Mouse (Mus musculus) limb, embryonic 11.5 days (tissue): ENCODE measurements around the gene Mthfsd. TPM values are rescaled to one million over a fixed set of nuclear protein-coding genes. Genes with fewer than 3 reads are reported as not detected.
A peak's percentile ranks its signal among the peaks of the same experiment; 100 is the strongest.

Experiments
- ATAC-seq: fragments of 200-750 bp; cut with Nextera tagmentation; 2 replicates; pipeline ENCODE4 v1.8.0; 2017; ENCODE audit warnings: low read depth; ENCODE audit not compliant: insufficient number of reproducible peaks, low FRiP score, low TSS enrichment
- DNase-seq: peaks from one replicate; pipeline ENCODE4 v3.0.0-alpha.2; 2015; ENCODE audit warnings: low spot score
- H3K27ac ChIP-seq: fragments of 300-500 bp; sonication (generic); replicated peaks from 2 replicates; pipeline ENCODE4 v1.5.1; 2014; ENCODE audit warnings: low read depth, mild to moderate bottlenecking, low read length
- H3K27me3 ChIP-seq: fragments of 300-500 bp; sonication (generic); 2 replicates; pipeline ENCODE4 v1.6.1; 2014; ENCODE audit warnings: mild to moderate bottlenecking, low read length, mixed read lengths; ENCODE audit not compliant: control insufficient read depth, insufficient read depth
- H3K36me3 ChIP-seq: fragments of 300-500 bp; sonication (generic); 2 replicates; pipeline ENCODE4 v1.6.1; 2014; ENCODE audit warnings: mild to moderate bottlenecking, low read length, moderate library complexity, mixed read lengths; ENCODE audit not compliant: control insufficient read depth, insufficient read depth
- H3K4me1 ChIP-seq: fragments of 300-500 bp; sonication (generic); 2 replicates; pipeline ENCODE4 v1.6.1; 2014; ENCODE audit warnings: low read length, mixed read lengths; ENCODE audit not compliant: control insufficient read depth, insufficient read depth
- H3K4me2 ChIP-seq: fragments of 300-500 bp; sonication (generic); 2 replicates; pipeline ENCODE4 v1.6.1; 2014; ENCODE audit warnings: low read depth, mild to moderate bottlenecking, moderate library complexity; ENCODE audit not compliant: severe bottlenecking
- H3K4me3 ChIP-seq: fragments of 300-500 bp; sonication (generic); 2 replicates; pipeline ENCODE4 v1.5.1; 2014; ENCODE audit warnings: low read depth, low read length
- H3K9ac ChIP-seq: fragments of 300-500 bp; sonication (generic); 2 replicates; pipeline ENCODE4 v1.6.1; 2014; ENCODE audit warnings: mild to moderate bottlenecking, low read length
- H3K9me3 ChIP-seq: fragments of 300-500 bp; sonication (generic); 2 replicates; pipeline ENCODE4 v1.6.1; 2016; ENCODE audit warnings: low read length; ENCODE audit not compliant: control insufficient read depth
- WGBS: fragments of 180-500 bp; shearing (Covaris S2); extraction: QIAGEN DNeasy Blood & Tissue Kit; methylation state at CpG from one replicate; pipeline ENCODE4 v1.1.7; 2014; 5-methylcytosine and 5-hydroxymethylcytosine counted together
- polyA plus RNA-seq: library from polyadenylated mRNA; unstranded; fragments of >200 nt; fragmentation: Nextera tagmentation; extraction: Ambion mirVana; gene quantifications from 2 replicates; pipeline ENCODE4 v1.2.1, GENCODE M21; 2014

Mthfsd gene
- polyA plus RNA-seq, 1 experiment from 2014 or later, result 61.9 TPM

DNA sequence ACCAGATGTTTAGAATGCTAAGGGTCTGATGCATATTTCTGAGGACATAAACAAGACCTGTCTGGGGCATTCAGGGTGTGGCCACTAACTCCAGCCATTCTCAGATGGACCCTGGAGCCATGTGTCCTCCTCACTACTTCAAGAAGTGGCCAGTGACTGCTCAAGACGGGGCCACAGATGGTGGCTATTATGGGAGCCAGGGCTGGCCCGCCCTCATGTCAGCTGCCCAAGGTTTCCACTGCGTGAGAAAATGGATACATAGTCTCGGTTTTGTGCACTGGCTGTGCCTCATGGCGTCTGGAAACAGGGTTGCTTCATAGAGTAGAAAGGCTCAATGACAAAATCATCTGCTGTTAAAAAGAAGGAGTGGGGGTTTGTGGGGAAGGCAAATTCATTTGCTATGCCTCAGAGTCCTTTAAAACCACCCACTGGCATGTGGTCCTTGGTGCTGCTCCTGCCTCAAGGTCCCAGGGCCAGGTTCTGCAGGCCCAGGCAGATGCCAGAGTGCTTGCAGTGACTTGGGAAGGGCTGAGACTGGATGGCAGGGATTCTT, 24.8 kb upstream of the Mthfsd start:
- 61% methylated on average over 5 of the region's 5 CpGs for WGBS
- Histone ChIP-seq H3K27ac (no peak overlapping the region), H3K9ac (no peak overlapping the region), H3K9me3 (no peaks in the 10 kb centered on the region; the same call in 1 of the 2 replicates), H3K36me3 (no peaks in the 10 kb centered on the region), H3K4me3 (no peak overlapping the region), H3K4me2 (no peak overlapping the region), H3K4me1 (peaks cover 6% of the 10 kb centered on the region; the same call in 1 of the 2 replicates), H3K27me3 (peaks cover 33% of the 10 kb centered on the region)
- ATAC-seq (no peak), DNase-seq (no peak)

DNA sequence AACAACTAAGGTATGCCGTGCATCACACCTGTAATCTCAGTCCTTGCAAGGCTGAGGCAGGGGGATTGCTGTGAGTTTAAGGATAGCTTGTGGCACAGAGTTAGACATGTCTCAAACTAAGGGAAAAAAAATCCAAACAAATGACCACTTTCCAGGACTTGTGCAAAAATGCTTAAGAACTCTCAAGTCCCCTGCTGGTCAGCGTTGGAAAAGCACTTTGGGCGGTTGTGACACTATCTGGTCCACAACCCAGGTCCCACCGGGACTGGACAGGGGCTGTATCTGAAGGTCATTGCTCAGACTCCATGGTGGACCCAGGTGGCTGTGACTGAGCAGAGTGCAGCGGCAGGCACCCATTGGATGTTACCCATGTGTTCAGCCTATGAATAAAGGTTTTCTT, 22.3 kb upstream of the Mthfsd start:
- peak; percentile 73 for DNase-seq
- 41% methylated on average over 5 of the region's 5 CpGs for WGBS

DNA sequence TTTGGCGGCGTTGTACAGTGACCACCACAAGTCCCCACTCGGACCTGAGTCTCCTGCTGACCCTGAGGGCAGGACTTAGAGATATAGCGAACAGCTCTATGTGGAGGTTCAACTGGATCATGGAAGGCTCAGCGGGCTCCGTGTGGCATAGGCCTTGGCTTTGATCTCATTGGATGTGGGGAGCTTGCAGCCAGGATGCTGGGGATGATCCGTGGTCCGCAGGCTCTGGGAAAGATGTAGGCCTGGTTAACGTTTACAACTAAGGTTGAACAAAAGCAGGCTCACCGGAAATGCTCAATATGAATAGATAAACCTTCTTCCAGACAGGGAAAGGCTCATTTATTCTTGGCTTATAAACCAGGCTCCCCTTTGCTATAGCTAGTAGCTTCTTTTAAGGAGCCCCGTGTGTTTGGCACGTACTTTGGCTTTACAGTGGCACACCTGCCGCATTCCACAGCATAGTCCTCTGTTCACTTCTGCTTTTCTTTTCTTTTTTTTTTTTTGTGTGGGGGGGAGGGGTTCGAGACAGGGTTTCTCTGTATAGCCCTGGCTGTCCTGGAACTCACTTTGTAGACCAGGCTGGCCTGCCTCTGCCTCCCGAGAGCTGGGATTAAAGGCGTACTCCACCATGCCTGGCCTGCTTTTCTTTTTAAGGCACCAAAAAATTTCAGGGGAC, 21.2 kb upstream of the Mthfsd start:
- no peak overlapping the region for H3K4me3 ChIP-seq
- no peaks in the 10 kb centered on the region for H3K9me3 ChIP-seq
- no peak overlapping the region for H3K4me2 ChIP-seq
- no peak for ATAC-seq
- DNase-seq, result no peak
- no peak overlapping the region for H3K9ac ChIP-seq
- 15% methylated on average over 16 of the region's 16 CpGs for WGBS
- H3K27me3 ChIP-seq, result peaks cover 69% of the 10 kb centered on the region
- no peak overlapping the region for H3K27ac ChIP-seq
- no peaks in the 10 kb centered on the region for H3K36me3 ChIP-seq
- peaks cover 26% of the 10 kb centered on the region for H3K4me1 ChIP-seq

More for the DNA sequence above, 22.3 kb upstream of the Mthfsd start:
- Histone ChIP-seq H3K4me1 (peaks cover 14% of the 10 kb centered on the region; the same call in 1 of the 2 replicates), H3K27me3 (peaks cover 58% of the 10 kb centered on the region), H3K4me3 (no peak overlapping the region), H3K9me3 (no peaks in the 10 kb centered on the region), H3K9ac (no peak overlapping the region), H3K36me3 (no peaks in the 10 kb centered on the region), H3K4me2 (no peak overlapping the region), H3K27ac (no peak overlapping the region)
- no peak for ATAC-seq

DNA sequence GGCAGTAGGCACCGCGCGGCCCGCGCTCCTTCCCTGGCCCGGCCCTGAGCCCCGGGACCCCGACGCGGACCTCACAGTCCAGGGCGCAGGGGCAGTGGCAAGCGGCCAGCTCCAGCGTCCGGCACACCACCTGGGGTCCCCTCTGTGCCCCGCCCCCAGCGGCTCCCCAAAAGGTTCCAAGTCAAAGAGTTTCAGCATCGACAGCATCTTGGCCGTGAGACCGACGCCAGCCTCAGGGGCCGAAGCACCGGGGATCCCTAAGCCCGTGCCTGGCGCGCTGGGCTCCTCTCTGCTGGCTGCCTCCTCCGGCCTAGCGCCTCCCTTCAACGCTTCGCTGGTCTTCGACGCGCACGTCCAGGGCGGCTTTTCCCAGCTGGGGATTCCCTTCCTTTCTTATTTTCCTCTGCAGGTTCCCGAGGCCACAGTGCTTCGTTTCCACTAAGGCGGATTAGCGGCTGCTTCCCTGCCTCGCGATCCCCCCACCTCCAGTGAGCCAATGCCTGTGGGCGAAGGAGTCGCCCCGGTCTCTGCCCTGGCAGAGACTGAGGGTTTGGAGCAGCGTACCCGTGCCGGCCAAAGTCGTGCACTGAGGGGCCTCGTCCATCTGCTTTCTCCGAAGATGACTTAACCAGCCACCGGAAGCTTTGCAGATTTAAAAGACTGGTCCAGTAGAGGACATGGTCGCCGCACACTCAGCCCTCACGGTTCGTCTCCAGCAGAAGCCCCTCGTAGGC, 20.5 kb upstream of the Mthfsd start:
- no peaks in the 10 kb centered on the region for H3K9me3 ChIP-seq
- no peak overlapping the region for H3K9ac ChIP-seq
- peaks cover 26% of the 10 kb centered on the region for H3K4me1 ChIP-seq
- DNase-seq (peak; percentile 65), ATAC-seq (no peak)
- peak overlapping the region; percentile 9; the same call in 1 of the 2 replicates for H3K4me3 ChIP-seq
- no peaks in the 10 kb centered on the region for H3K36me3 ChIP-seq
- 2% methylated on average over 55 of the region's 55 CpGs for WGBS
- H3K4me2 ChIP-seq, result peak overlapping the region; percentile 26; the same call in 1 of the 2 replicates
- H3K27ac ChIP-seq, result no peak overlapping the region
- peaks cover 74% of the 10 kb centered on the region for H3K27me3 ChIP-seq

DNA sequence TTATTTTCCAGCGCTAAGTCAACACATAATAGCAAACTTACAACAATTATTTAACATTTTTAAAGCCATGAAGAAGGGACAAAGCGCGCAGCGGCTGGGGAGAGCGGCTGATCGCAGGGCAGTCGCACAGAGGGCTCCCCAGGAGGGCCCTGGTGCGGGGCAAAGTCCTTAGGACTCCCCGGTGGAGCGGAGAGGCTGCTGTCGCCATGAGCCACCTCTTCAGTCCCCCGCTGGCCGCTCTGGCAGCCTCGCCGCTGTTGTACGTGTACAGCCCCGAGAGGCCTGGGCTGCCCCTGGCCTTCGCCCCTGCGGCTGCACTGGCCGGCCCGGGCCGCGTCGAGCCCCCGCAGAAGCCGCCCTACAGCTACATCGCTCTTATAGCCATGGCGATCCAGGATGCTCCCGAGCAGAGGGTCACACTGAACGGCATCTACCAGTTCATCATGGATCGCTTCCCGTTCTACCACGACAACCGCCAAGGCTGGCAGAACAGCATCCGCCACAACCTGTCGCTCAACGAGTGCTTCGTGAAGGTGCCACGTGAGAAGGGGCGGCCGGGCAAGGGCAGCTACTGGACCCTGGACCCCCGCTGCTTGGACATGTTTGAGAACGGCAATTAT, 19.7 kb upstream of the Mthfsd start, which contains the start of gene Foxl1:
Gene Foxl1 (plus strand): TSS at position 185 of the 620 bp plus-strand sequence.
- ATAC-seq, result no peak
- Histone ChIP-seq H3K9me3 (no peaks in the 10 kb centered on the region), H3K4me1 (peaks cover 26% of the 10 kb centered on the region), H3K9ac (no peak within 1 kb of the TSS), H3K36me3 (no peaks in the 10 kb centered on the region), H3K27me3 (peaks cover 82% of the 10 kb centered on the region), H3K4me3 (peak within 1 kb of the TSS; percentile 9; the same call in 1 of the 2 replicates), H3K27ac (no peak within 1 kb of the TSS), H3K4me2 (peak within 1 kb of the TSS; percentile 26; the same call in 1 of the 2 replicates)
- DNase-seq, result peak; percentile 65
- 2% methylated on average over 43 of the region's 43 CpGs for WGBS

DNA sequence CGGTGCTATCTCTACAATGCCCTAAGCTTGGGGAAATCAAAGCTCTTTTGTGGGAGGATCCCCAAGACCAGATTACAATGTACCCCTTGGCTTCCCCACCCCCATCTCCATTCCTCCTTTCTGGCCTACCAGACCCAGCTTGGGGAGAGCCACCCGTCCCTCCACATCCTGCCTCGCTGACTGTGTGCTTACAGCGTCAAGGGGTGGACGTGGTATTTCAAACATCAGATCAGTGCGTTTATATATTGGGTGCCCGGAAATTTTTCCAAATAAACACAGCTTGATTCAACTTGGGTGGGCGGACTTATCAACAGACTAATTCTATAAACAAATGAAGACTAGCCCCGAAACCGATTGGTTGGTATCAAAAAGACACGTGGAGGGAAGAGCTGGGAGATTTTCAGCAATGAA, 19.1 kb upstream of the Mthfsd start:
- H3K9me3 ChIP-seq, result no peaks in the 10 kb centered on the region
- no peak overlapping the region for H3K27ac ChIP-seq
- H3K4me2 ChIP-seq, result no peak overlapping the region
- H3K4me3 ChIP-seq, result no peak overlapping the region
- H3K36me3 ChIP-seq, result no peaks in the 10 kb centered on the region
- H3K4me1 ChIP-seq, result peaks cover 26% of the 10 kb centered on the region
- WGBS, result 2% methylated on average over 11 of the region's 11 CpGs
- peak; percentile 48 for DNase-seq
- ATAC-seq, result no peak
- no peak overlapping the region for H3K9ac ChIP-seq
- H3K27me3 ChIP-seq, result peaks cover 87% of the 10 kb centered on the region

DNA sequence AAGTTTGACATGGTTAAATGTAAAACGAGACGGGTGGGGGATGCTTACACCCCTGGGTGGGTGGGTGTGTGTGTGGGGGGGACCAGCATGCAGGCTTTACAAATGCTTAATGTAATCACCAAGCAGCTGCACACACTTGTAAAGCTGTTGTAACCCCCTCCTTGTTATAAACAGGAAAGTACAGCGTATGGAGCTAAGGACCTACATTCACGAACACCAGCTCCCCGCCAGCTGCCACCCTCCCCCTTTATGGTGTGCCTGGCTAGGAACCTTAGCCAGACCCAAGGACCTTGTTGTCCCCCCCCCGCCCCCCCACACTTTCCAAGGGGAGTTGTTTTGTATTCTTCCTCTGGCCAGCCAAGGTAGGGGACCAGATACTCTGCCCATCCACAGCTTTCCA, 18.5 kb upstream of the Mthfsd start:
- Histone ChIP-seq H3K9me3 (no peaks in the 10 kb centered on the region), H3K27me3 (peaks cover 87% of the 10 kb centered on the region), H3K27ac (no peak overlapping the region), H3K4me3 (no peak overlapping the region), H3K36me3 (no peaks in the 10 kb centered on the region), H3K4me2 (no peak overlapping the region), H3K9ac (no peak overlapping the region), H3K4me1 (peaks cover 26% of the 10 kb centered on the region)
- DNase-seq, result no peak
- WGBS, result 5% methylated on average over 5 of the region's 6 CpGs
- no peak for ATAC-seq

DNA sequence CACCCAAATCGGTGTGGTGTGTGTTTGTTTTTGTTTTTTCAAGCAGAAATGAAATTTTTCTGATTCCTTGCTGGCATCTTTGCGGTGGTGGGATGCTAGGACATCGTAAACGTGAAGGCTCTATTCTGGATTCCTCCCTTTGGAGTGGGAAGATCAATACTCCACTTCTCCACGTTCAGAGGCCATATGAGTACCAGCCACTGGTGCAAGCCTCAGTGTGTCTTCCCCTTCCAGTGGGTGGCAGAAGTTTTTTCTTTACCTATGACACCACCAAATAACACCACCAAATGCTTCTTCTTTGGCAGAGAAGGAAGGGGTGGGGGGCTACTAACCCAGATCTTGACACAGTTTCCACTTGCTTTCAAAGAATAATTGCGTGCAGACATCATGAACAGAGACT, 18.0 kb upstream of the Mthfsd start:
- ATAC-seq, result no peak
- Histone ChIP-seq H3K4me3 (no peak overlapping the region), H3K4me1 (peaks cover 26% of the 10 kb centered on the region), H3K9me3 (no peaks in the 10 kb centered on the region), H3K36me3 (no peaks in the 10 kb centered on the region), H3K27me3 (peaks cover 92% of the 10 kb centered on the region), H3K27ac (no peak overlapping the region), H3K9ac (no peak overlapping the region), H3K4me2 (no peak overlapping the region)
- DNase-seq, result no peak
- 3% methylated on average over 6 of the region's 6 CpGs for WGBS
